Mouse (Mus musculus): ENCODE data around the gene Plekhg5.

- TF ChIP-seq CTCF (IDR thresholded peaks at IDR 0.05; ENCODE audit: low read depth, low read length) (no peak), POLR2A (IDR thresholded peaks at IDR 0.05; ENCODE audit: borderline replicate concordance, low read depth, low read length) (no peak)
Measured at GRCm38 (mm10) chr4:152029997-152030396, 42.3 kb upstream of the Plekhg5 start.
